Mouse (Mus musculus): ENCODE results near the gene Hist1h2bc.

GRCm38 (mm10) chr13:23710374-23711089 is 26.5 kb downstream of the Hist1h2bc start, which contains the start of gene Hfe:
- no peak for TF ChIP-seq CTCF (IDR thresholded peaks at IDR 0.05; ENCODE audit: control insufficient read depth, insufficient read depth, insufficient read length)
- TF ChIP-seq MAX (IDR thresholded peaks at IDR 0.05): no peak
- no peak for TF ChIP-seq MYOG (IDR thresholded peaks at IDR 0.05; ENCODE audit: control insufficient read depth, extremely low read depth, insufficient read length)
- no peak for TF ChIP-seq USF1 (IDR thresholded peaks at IDR 0.05; ENCODE audit: low read depth)
- no peak for TF ChIP-seq FOSL1 (IDR thresholded peaks at IDR 0.05; ENCODE audit: insufficient read depth, low read length, poor library complexity, severe bottlenecking)
- no peak for TF ChIP-seq MYOD1 (IDR thresholded peaks at IDR 0.05; ENCODE audit: control insufficient read depth, insufficient read length, low read depth)
